Mouse (Mus musculus) kidney, adult 8-10 months (tissue): ENCODE results near the gene Tmsb4x.

Source experiments
- DNase-seq, 2 experiments: peaks; one replicate each; pipeline ENCODE4 v3.0.0; 2022

Tmsb4x gene

GRCm38 (mm10) chrX:167208978-167209754 lies at the start of gene Tmsb4x:
Gene Tmsb4x, minus strand, starts transcription at chrX:167209315.
- peak; percentile 58 to 70 for DNase-seq

GRCm38 (mm10) chrX:167241736-167242135 lies 32.6 kb upstream of the Tmsb4x start:
- no peak for DNase-seq

- no peak for DNase-seq
Observed at GRCm38 (mm10) chrX:167239293-167239921, 30.3 kb upstream of the Tmsb4x start.

- DNase-seq, result peak; percentile 38 to 71
Observed at GRCm38 (mm10) chrX:167233104-167233687, 24.1 kb upstream of the Tmsb4x start.

GRCm38 (mm10) chrX:167231150-167231549 lies 22.0 kb upstream of the Tmsb4x start:
- no peak for DNase-seq

- DNase-seq, result no peak
Observed at GRCm38 (mm10) chrX:167229819-167230218, 20.7 kb upstream of the Tmsb4x start.

- peak; percentile 30 to 42 for DNase-seq
Observed at GRCm38 (mm10) chrX:167229206-167229605, 20.1 kb upstream of the Tmsb4x start.

- no peak for DNase-seq
Observed at GRCm38 (mm10) chrX:167227756-167228155, 18.6 kb upstream of the Tmsb4x start.

GRCm38 (mm10) chrX:167227138-167227537 lies 18.0 kb upstream of the Tmsb4x start:
- DNase-seq, result no peak

- no peak for DNase-seq
Observed at GRCm38 (mm10) chrX:167226570-167226969, 17.5 kb upstream of the Tmsb4x start.

GRCm38 (mm10) chrX:167212707-167213106 lies 3.6 kb upstream of the Tmsb4x start:
- DNase-seq, result peak; percentile 21 to 28

- no peak for DNase-seq
Observed at GRCm38 (mm10) chrX:167211871-167212555, 2.9 kb upstream of the Tmsb4x start.

GRCm38 (mm10) chrX:167210319-167210728 lies 1.2 kb upstream of the Tmsb4x start:
- DNase-seq, result peak in 1 of 2 experiments; percentile 22

GRCm38 (mm10) chrX:167209828-167210227 lies 713 bp upstream of the Tmsb4x start:
- DNase-seq, result no peak

- no peak for DNase-seq
Observed at GRCm38 (mm10) chrX:167208506-167208820, 652 bp downstream of the Tmsb4x start.

- DNase-seq, result no peak
Observed at GRCm38 (mm10) chrX:167207741-167208505, 1.2 kb downstream of the Tmsb4x start.

GRCm38 (mm10) chrX:167205813-167206520 lies 3.1 kb downstream of the Tmsb4x start:
- no peak for DNase-seq

GRCm38 (mm10) chrX:167201365-167201764 lies 7.8 kb downstream of the Tmsb4x start:
- DNase-seq, result no peak

- no peak for DNase-seq
Observed at GRCm38 (mm10) chrX:167195228-167195649, 13.9 kb downstream of the Tmsb4x start.

- DNase-seq, result peak in 1 of 2 experiments; percentile 34
Observed at GRCm38 (mm10) chrX:167186306-167186705, 22.8 kb downstream of the Tmsb4x start.

- DNase-seq, result no peak
Observed at GRCm38 (mm10) chrX:167183535-167183934, 25.6 kb downstream of the Tmsb4x start.

- DNase-seq, result no peak
Observed at GRCm38 (mm10) chrX:167182411-167182810, 26.7 kb downstream of the Tmsb4x start.
